Mouse (Mus musculus) kidney, adult 11 months (tissue): ENCODE measurements around the gene Fndc11.
"Not testable (repeated sequence)": the region's sequence is repeated elsewhere in the genome, so short reads cannot be mapped to it uniquely, and the experiment has no call there.

Source experiments
- DNase-seq: peaks from one replicate; pipeline ENCODE4 v3.0.0; 2022

Gene Fndc11

DNA sequence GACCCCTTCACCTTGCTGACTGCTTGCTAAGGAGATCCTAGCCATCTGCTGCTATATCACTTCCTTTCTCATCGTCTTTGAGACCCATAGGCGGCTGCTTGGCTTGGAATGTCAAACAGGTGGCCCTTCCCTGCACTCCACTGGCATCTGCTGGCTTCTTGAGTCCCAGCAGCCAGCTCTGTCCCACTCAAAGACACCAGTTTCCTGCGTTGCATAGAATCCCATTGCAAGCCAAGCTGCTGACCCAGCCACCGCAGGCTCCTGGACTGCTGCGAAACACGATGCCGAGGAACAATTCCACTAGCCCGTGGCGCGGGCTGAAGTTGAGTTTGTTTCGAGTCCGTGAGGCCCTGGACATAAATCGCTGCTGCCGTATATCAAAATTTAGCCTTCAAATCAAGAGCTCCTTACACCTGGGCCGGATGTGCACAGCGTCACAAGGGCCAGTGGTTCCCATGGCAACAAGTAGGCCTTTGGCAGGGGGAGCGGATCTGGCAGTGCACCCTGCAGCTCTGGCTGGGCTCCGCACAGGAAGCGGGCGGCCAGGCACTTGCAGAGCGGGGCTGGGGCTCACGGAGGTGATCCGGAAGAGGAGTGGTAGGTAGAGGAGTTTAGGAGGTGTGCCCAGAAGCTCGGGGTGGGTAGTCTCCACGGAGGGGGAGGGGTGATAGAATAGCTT is at the start of gene Fndc11:
Gene Fndc11, plus strand, starts transcription at position 476 of the 679 bp plus-strand sequence.
- DNase-seq, result peak; percentile 86

DNA sequence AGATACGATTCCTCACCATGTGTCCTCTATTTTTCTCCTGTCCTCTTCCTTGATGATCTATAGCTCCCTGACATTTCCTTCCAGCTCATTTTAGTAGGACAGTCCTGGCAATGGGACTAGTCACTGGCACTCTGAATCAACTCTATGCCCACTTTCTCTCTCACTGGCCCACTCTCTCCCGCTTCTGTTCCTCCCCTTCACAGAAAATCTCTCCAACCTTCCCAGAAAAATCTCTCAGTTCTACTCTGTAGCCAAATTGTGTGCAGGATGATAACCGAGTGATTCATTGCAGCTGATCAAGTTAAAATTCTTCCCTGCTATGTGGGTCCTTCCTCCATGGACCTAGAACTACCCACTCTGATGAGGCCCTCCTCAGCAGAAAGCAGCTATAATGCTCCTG is 45.2 kb upstream of the Fndc11 start:
- DNase-seq, result no peak

DNA sequence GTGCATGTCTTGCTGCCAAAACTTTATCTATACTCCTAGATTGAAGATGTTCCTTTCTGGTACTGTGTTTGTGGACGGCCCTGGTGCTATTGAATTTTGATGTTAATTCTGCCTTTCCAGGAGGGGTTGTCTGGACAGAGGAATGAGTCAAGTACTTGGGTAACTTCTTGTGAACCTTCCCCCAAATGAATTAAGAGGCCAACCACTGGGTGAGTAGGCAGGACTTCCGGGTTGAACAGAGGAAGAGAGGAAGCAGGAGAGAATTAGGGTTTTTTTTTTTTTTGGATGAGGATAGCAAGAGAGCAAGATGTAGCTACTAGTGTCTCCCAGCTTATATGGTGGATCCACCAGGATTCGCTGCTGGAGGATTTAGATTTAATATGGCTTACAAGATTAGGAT is 41.8 kb upstream of the Fndc11 start:
- DNase-seq, result no peak

DNA sequence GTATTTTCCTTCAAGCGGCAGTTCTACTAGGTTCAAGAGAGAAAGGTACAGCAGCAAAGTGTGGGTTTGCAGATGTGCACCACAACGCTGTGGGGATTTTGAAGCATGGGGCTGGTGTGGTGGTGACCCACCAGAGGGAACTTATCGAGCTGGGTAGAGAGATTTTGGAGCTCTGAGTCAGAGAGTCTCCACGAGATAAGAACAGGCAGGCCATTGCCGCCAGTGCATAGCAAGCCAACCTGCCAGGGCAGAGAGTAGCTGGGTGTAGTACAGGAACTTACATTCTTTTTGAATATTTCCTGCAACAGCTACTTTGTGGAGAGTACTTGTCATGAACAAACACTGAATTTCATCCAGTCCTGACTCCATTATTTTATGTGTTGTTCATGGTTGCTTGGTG is 41.3 kb upstream of the Fndc11 start:
- DNase-seq, result no peak

DNA sequence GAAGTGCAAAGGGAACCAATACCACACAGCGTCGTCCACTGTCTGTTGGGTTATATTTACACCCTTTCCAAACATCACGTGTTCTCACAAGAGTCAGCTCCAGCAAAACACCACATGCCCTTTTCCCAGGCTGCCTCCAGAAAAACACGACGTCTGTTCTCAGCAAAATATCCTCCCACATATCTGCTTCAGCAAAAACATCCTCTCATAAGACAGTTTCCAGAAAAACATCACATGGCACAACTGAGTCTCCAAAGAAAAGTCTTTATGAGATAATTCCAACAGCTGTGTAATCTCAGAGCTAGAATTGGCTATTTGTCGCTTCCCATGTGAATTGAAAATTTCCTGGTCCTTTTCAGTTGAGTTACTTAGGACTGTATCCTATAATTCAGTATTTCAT is 38.9 kb upstream of the Fndc11 start:
- DNase-seq, result no peak

DNA sequence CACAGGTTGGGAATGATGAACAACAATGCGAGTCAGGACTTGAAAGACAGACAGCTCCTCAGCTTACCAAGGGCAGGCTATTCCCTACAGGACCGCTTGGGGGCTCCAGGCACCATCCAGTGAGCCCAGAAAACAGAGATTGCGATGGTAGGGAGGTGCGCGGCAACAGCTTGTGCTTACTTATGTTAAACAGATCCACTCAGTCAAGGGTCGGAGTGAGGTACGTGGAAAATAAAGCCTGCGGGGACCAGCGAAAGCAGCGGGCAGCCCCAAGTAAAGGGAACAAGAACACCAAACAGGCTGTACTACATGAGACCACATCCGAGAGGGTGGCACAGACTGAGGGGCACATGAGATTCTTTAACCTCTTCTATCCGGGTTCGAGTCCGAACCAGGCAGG is 33.2 kb upstream of the Fndc11 start:
- DNase-seq, result peak; percentile 84

DNA sequence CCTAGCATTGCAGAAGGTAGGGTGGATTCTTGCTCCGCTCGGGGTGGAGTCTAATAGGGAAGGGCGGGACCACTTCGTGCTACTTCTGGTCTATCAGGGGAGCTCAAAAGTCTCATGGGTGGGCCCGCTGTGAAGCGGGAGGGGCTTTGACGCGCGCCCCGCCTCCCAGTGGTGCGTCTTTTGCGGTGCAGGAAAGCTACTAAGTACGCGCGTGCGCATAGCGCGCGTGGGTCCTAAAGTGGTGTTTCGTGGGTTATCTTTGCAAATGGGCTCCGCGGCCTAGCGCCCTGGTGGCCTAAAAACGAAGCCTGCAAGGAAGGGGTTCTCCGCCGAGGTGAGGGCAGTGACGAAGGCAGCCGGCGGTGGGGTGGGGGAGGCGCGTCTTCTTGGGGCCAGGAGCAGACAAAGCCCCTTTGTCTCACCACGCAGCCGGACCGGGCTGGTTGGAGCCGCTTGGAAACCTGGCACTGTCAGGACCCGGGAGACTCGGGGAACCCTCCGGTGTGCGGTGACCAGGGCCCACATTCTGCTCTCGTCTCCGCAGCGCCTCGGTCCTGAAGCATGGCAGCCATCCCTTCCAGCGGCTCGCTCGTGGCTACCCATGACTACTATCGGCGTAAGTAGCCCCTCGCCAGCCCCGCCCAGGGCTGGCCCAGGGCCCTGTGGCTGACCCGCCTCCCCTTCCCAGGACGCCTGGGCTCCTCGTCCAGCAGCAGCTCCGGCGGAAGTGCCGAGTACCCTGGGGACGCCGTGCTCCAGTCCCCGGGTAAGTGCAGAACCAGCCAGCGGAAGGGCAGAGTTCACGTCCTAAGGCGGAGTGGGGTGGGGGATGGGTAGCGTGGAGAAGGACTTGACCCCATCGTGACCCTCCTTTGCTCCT is 32.5 kb upstream of the Fndc11 start, which contains the start of gene Ppdpf:
Gene Ppdpf, plus strand, starts transcription at position 127 of the 880 bp plus-strand sequence.
- peak; percentile 97 for DNase-seq

DNA sequence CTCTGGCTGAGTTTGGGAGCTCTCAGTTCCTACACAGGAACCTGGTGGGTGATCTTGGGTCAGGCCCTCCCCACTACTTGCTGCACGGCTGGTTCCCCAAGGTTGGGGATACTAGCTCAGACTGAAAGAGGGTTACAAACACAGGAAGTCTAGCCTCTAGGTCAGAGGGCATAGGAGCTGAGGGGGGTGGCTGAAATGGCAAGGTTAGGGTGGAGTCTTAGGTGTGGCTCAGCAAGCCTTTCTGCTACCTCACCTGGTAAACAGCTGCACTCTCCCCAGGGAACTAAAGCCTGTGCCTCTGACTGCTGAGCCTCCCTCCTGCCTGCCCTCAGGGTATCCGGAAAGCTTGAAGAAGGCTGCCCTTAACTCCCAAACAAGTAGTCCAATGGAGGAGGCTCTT is 31.1 kb upstream of the Fndc11 start:
- peak; percentile 18 for DNase-seq

DNA sequence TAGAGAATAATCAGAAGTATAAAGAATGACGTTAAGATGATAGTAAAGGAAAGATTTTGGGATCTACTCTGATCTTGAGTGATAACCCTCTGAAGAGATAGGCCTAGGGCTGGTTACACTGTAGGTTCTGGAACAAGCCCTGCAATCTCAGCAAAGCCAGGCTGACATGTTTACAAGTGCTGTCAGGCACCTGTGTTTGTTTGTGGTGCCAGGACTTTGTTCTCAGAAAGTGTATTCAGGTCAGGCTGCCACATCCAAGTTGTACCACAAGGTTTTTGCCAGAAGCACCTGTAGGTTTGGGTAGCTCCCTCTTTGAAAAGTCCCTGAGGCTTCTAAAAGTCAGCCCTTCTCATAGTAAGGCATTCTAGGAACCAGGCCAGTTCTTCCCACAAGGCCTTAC is 30.5 kb upstream of the Fndc11 start:
- DNase-seq, result no peak

DNA sequence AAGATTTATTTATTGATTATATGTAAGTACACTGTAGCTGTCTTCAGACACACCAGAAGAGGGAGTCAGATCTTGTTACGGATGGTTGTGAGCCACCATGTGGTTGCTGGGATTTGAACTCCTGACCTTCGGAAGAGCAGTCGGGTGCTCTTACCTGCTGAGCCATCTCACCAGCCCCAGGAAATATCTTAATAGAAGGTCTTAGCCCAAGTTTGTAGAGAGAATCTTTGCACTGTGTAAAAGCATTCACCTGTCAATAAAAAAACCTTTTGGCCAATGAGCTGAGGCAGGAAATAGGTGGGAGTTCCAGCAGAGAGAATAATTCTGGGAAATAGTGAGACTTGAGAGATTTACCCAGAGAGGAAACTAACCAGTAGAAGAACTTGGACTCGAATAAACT is 28.4 kb upstream of the Fndc11 start:
- DNase-seq, result not testable (repeated sequence)

DNA sequence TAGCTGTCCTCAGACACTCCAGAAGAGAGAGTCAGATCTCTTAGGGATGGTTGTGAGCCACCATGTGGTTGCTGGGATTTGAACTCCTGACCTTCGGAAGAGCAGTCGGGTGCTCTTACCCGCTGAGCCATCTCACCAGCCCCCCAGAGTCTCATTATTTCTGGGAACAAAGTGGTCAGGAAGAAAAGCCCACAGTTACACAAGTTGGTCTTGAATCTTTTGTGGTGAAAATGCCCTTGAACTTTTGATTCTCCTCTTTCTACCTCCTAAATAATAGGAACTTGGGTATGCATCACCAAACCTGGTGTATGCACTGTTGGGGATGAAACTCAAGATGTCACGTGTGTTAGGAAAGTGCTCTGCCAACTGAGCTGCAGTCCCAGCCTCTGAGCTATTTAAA is 27.9 kb upstream of the Fndc11 start:
- DNase-seq, result no peak

DNA sequence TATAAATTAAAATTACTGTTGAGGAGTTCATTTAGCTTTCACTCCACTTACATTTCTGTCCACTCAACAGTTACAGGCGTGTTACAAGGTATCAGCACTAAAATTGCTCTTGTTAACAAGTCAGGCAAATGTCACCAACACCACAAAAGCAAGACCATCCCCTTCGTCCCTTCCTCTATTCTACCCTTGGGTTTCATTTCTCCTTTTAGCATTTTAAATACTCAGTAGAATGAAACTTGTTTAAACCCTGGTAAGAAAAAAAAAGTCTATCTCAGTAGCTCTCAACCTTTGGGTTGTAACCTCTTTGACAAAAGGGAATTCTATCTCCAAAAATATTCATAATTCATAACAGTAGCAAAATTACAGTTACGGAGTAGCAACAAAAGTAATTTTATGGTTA is 26.8 kb upstream of the Fndc11 start:
- no peak for DNase-seq

DNA sequence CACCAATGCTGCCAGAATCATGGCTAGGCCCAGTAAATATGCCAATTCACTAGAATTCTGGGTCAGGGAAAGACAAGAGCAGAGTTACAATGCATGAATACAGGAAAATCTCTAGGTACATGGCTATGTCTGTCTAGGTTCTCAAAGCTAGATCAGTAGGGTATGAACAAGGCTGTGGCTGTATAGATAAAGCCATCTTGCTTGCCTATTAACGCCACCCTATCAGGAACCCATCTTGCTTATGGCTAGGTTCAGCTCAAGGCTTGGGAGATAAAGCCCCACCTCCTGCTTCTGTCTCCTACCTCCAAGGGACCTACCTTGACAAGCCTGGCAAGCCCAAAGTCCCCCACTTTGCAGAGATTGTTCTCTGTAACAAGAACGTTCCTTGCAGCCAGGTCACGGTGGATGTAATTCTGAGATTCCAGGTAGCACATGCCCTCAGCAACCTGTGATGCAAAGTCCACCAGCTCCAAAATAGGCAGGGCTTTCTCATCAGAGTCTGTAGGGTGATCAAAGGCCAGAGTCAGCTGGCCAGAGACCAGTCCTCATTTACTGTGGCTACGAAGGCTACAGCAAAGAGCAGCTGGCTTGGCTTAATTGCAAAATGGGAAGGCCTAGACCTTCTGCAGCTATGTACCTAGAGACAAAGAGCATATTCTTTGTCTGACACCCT is 23.0 kb upstream of the Fndc11 start:
- peak; percentile 72 for DNase-seq

DNA sequence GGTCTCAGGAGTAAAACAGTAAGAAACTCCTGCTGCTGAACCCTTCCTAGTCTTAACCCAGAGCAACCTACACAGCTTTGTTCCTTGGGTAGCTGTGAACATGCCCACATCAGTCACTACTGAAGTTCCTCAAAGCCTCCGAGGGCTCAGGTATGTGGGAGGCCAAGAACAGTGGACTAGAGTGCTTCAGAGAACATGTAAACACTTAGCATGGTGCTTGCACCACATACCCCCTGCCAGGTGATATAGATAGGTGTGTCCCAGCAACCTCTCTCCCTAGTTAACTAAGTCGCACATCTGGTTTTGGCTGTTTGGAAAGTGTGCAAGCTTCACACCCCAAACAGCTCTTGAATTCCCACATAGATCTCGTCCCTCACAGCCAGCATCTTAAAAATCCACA is 18.2 kb upstream of the Fndc11 start:
- no peak for DNase-seq

DNA sequence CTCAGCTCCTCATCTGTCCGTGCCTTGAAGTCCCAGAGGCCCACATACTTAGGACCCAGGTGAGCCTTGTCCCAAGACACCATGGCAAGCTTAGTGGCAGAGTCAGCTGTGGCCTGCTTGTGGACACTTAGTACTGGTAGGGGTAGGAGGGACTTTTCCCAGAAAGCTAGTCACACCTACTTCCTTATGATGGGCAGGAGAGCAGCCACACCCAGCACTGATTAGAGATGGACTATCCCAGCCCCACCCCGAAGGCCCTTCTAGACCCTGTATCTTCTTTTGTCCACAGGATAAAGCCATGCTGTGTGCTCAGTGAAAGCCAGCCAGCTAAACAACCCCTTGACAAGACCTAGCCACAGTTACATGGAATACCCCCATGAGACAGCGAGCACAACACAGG is 17.4 kb upstream of the Fndc11 start, which contains the start of gene Ptk6:
Gene Ptk6, minus strand, starts transcription at position 368 of the 400 bp plus-strand sequence.
- DNase-seq, result no peak

DNA sequence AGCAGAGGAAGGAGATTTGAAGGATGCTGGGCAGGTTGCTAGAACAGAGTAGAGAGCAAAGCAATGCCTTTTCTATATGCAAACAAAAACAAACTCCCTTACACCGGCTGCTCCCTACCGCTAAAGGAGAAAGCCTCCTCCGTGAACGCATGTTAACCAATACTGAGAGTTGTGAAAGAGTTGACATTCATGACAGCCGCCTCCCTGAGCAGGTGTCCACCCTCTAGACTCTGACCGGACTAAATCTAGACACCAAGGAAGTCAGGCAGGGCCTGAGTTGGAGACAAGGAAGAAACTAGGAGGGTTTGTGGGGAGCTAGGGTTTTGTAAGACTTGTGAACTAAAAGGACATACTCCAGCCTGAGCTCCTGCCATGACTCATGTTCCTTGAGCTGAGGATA is 16.9 kb upstream of the Fndc11 start:
- no peak for DNase-seq

DNA sequence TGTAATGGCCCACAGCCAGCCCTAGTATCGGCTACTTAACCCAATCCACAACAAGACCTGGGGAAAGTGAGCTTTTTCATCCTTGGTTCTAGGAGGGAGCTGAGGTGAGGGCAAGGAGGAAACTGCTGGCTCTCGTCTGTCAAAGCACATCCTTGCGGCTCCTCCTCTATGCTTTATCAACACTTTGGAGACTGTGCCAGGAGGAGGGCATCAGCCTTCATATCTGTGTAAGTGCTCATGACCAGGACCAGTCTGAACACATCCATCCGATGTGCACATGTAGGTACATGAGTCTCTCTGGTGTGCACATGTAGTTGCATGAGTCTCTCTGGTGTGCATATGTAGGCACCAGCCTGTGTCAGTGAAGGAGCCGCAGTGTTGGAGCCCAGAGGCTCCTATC is 14.1 kb upstream of the Fndc11 start:
- DNase-seq, result no peak

DNA sequence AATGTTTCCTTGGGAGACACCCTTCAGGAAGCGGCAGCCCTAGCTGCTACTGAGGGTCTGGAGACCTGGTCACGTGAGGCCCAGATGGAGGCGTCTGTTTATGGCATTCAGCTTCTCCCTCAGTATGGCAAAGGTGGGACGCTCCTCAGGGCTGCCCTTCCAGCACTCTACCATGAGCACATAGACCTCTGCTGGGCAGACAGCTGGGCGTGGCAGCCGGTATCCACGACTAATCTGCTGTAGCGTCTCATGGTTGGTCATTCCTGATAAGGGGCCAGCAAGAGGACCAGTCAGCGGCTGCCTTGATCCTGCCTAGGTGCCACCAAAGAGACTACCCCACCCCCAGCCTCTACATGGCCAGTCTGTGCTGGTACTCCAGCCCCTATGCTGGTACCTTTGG is 13.7 kb upstream of the Fndc11 start:
- no peak for DNase-seq

DNA sequence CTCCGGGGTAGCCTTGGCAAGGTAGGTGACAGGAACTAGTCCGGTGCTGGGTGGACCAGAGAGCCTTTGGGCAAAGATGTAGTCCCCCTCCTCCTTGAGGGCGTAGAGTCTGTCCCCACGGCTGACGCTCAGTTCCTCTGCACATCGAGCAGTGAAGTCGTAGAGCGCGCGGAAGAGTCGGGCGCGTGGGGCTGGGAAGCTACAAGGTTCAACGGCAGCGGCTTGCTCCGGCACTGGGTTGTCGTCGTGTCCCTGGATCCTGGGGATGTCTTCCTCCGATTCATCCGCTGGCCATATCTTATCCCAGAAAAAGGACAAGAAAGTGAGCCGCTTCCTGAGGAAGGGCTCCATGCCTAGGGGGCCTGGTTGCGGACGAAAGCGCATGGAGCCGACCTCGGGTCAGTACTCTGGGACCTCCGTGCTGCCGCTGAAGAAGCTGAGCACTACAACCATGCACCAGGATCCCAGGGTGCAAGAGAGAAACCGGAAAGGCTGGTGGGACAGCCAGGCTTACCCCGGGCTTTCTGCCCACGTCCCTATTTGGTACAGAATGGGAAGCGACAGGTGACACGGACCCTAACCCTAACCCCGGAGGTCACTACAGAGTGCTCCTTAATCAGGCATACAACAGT is 7.3 kb upstream of the Fndc11 start:
- DNase-seq, result no peak

DNA sequence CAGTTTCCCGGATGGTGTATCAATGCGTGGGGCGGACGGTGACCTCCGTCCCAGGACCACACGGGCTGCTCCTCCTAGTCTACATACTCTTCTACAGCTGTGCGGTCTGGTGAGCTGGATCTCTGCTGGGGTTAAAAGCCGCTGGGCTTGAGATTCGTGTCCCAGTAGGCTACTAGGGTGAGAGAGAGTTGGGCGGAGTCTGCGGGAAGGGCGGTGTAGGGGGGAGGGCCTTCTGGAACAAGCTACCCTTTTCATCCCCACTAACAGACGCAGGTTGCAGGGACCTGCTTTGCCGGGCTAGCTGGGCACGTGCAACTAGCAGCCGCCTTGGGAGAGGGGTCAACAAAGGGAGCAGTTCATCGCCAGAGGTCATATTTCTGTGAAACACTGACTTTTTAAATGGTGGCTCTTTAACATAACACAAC is 6.8 kb upstream of the Fndc11 start, which contains the start of gene Srms:
Gene Srms, minus strand, starts transcription at position 165 of the 425 bp plus-strand sequence.
- peak; percentile 41 for DNase-seq

DNA sequence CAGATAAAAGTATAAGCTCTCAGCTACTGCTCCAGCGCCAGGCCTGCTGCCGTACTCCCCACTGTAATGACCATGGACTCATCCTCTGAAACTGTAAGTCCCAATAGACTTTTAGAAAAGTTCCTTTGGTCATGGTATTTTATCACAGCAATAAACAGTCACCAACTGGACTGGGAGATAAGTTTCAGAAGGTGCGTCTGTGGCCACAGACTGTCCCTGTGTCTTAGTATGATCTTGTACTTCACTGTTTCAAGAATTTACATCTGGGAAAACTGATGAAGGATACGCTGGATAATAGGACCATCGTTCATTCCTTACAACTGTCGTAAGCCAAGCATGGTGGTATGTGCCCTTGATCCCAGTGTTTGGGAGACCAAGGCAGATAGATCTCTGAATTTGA is 3.8 kb upstream of the Fndc11 start:
- no peak for DNase-seq

DNA sequence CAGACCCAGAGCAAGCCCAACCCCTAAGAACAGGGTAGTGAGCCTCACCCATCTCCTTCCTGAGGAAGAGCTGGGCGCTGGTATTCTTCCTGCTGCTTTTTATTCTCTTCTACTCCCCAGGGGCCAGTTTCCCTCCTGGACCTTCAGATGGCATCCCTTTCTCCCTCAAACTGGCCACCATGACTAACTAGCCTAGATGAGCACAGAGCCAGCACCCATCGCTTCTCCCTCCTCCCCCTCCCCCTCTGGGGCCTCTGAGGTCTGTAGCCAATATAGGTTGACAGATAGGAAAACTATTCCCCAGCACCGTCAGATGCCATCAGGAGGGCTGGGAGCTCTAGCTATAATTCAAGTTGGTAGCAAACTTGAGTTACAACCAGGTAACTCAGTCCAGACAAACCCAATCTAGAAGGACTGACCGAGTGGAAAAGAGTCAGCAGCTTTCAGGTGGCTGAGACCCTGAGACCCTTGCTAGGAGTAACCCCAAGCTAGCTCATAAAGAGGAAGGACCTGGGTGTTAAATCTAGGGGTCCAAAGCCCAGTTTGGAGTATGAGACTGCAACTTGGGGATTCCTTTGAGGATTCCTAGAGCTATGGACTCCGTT is 830 bp upstream of the Fndc11 start:
- DNase-seq, result no peak

DNA sequence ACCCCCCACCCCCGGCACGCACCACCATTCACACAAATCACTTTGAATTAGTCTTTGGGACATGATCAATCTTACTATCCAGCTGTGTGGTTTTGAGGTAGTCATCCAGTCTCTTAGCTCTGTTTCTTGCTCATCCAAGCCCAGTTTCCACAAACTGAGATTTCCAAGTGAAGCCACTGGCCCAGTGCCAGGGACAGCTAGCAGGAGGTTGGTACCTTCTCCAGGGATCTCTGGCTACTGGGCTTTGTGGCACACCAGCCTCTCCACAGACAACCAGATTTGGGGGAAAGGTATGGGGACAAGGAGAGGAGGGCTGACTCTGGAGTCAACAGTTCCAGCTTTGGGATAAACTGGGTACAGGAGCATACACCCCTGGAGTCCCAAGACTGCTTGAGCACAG is 548 bp downstream of the Fndc11 start:
- DNase-seq, result no peak
